Mouse (Mus musculus) ovary, postnatal 10 days (tissue): ENCODE data around the gene Tipin.
"Not testable (repeated sequence)": the region's sequence is repeated elsewhere in the genome, so short reads cannot be mapped to it uniquely, and the experiment has no call there.

Experiments used
- DNase-seq: peaks from one replicate; pipeline ENCODE4 v3.0.0; 2022; ENCODE audit warnings: low spot score

The Tipin gene

GRCm38 (mm10) chr9:64271249-64271648 lies 10.1 kb upstream of the Tipin start:
- DNase-seq: no peak

- peak; percentile 2 for DNase-seq
Measured at GRCm38 (mm10) chr9:64272611-64273010, 8.8 kb upstream of the Tipin start.

GRCm38 (mm10) chr9:64273757-64274156 lies 7.6 kb upstream of the Tipin start:
- no peak for DNase-seq

- DNase-seq: no peak
Measured at GRCm38 (mm10) chr9:64274291-64274690, 7.1 kb upstream of the Tipin start.

GRCm38 (mm10) chr9:64274919-64275318 lies 6.5 kb upstream of the Tipin start:
- no peak for DNase-seq

GRCm38 (mm10) chr9:64277706-64278105 lies 3.7 kb upstream of the Tipin start:
- DNase-seq: peak; percentile 6

- DNase-seq: no peak
Measured at GRCm38 (mm10) chr9:64278665-64279310, 2.6 kb upstream of the Tipin start.

- no peak for DNase-seq
Measured at GRCm38 (mm10) chr9:64281781-64282178, 399 bp downstream of the Tipin start.

- DNase-seq: no peak
Measured at GRCm38 (mm10) chr9:64282404-64282987, 1.1 kb downstream of the Tipin start.

GRCm38 (mm10) chr9:64303086-64303485 lies 21.7 kb downstream of the Tipin start:
- DNase-seq: not testable (repeated sequence)

- no peak for DNase-seq
Measured at GRCm38 (mm10) chr9:64306476-64307312, 25.3 kb downstream of the Tipin start.

- no peak for DNase-seq
Measured at GRCm38 (mm10) chr9:64310996-64311785, 29.8 kb downstream of the Tipin start.

GRCm38 (mm10) chr9:64312128-64312527 lies 30.7 kb downstream of the Tipin start:
- no peak for DNase-seq

- DNase-seq: no peak
Measured at GRCm38 (mm10) chr9:64314696-64315095, 33.3 kb downstream of the Tipin start.

- DNase-seq: no peak
Measured at GRCm38 (mm10) chr9:64316986-64317385, 35.6 kb downstream of the Tipin start.

GRCm38 (mm10) chr9:64323976-64324375 lies 42.6 kb downstream of the Tipin start:
- no peak for DNase-seq

GRCm38 (mm10) chr9:64335825-64336224 lies 54.4 kb downstream of the Tipin start:
- no peak for DNase-seq

- no peak for DNase-seq
Measured at GRCm38 (mm10) chr9:64339361-64339760, 58.0 kb downstream of the Tipin start.

- peak; percentile 75 for DNase-seq
Measured at GRCm38 (mm10) chr9:64340351-64341253, 59.2 kb downstream of the Tipin start.

- no peak for DNase-seq
Measured at GRCm38 (mm10) chr9:64341254-64341566, 59.8 kb downstream of the Tipin start, which contains the start of gene Dis3l. Dis3l (minus strand) TSS chr9:64341288.

GRCm38 (mm10) chr9:64341671-64342070 lies 60.3 kb downstream of the Tipin start:
- DNase-seq: no peak
